In the genomic region with DNA sequence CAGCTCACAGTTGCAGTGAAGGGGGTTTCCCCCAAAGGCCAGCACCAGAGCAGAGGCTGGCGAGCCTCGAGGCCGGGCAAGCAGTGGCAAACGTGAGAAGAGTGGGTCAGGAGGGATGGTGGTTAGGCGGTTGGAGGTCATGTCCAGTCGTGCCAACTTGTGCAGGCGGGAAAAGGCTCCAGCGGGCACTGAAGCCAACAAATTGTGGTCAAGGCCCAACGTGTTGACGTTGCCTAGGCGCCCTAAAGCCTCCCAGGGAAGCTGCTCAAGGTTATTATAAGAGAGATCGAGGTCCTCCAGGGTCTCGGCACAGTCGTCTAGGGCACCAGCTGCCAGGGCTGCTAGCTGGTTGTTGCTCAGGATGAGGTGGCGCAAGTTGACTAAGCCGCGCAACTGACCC, we compare ENCODE assay signal across 1 mouse cellular context.
TF ChIP-seq lines count a peak whose summit lies in the region.

No protein-coding gene starts in this region.

TF ChIP-seq in CH12.LX, 34 proteins besides CTCF, POLR2A, EP300 and RAD21:
- TF ChIP-seq NELFE (IDR thresholded peaks at IDR 0.05; ENCODE audit: low read depth, low read length) (no peak), BHLHE40 (IDR thresholded peaks at IDR 0.05; ENCODE audit: low read depth, low read length) (peak; percentile 46; the same call in 1 of the 2 replicates), JUN (IDR thresholded peaks at IDR 0.05; ENCODE audit: insufficient read depth, low read depth, low read length) (no peak), RCOR1 (conservative IDR thresholded peaks at IDR 0.05; ENCODE audit: low read depth, low read length) (no peak), MAZ (IDR thresholded peaks at IDR 0.05; ENCODE audit: low read depth, low read length) (no peak), ETS1 (conservative IDR thresholded peaks at IDR 0.05; ENCODE audit: low read depth, low read length) (no peak)
